Mouse (Mus musculus): ENCODE measurements at regions not wholly inside any gene's neighbourhood (a gene's known extent, or its start where the extent isn't known, plus 50 kb on each side); places are given as distances from the start of the nearest gene placed in this dataset.

- no peak for TF ChIP-seq CTCF (IDR thresholded peaks at IDR 0.05; ENCODE audit: low read depth)
- TF ChIP-seq EP300 (IDR thresholded peaks at IDR 0.05; ENCODE audit: low read depth), result no peak
Measured at GRCm38 (mm10) chr8:57048909-57049308, 271.9 kb upstream of the Hand2 start.

All from heart, postnatal 0 days (tissue).